Mouse (Mus musculus): ENCODE results near the gene P4ha1. TPM values are rescaled to one million over a fixed set of nuclear protein-coding genes. Genes with fewer than 3 reads are reported as not detected.

The P4ha1 gene
- polyA plus RNA-seq, 1 experiment from 2014 or later: 76.2 TPM

GRCm38 (mm10) chr10:59416623-59417022 is 93.5 kb downstream of the P4ha1 start:
- no peak overlapping the region for H3K27ac ChIP-seq
- no peak overlapping the region for H3K9ac ChIP-seq
- H3K9me3 ChIP-seq: no peaks in the 10 kb centered on the region
- no peak overlapping the region for H3K4me3 ChIP-seq
- no peaks in the 10 kb centered on the region for H3K4me1 ChIP-seq
- 80% methylated on average over 3 of the region's 3 CpGs for WGBS
- H3K27me3 ChIP-seq: no peaks in the 10 kb centered on the region
- no peak for ATAC-seq (ENCODE audit: insufficient number of reproducible peaks, insufficient read depth, low FRiP score, low TSS enrichment, low read depth)
- no peak overlapping the region for H3K4me2 ChIP-seq
- no peaks in the 10 kb centered on the region for H3K36me3 ChIP-seq

- Histone ChIP-seq H3K27me3 (no peaks in the 10 kb centered on the region), H3K4me1 (peaks cover 2% of the 10 kb centered on the region; the same call in 1 of the 2 replicates), H3K4me3 (no peak overlapping the region), H3K9me3 (no peaks in the 10 kb centered on the region), H3K9ac (no peak overlapping the region), H3K27ac (no peak overlapping the region), H3K36me3 (no peaks in the 10 kb centered on the region), H3K4me2 (no peak overlapping the region)
- 82% methylated on average over 4 of the region's 4 CpGs for WGBS
- no peak for ATAC-seq (ENCODE audit: insufficient number of reproducible peaks, insufficient read depth, low FRiP score, low TSS enrichment, low read depth)
Measured at GRCm38 (mm10) chr10:59419516-59419915, 96.4 kb downstream of the P4ha1 start.

Other genes with a start within 250 kb of the P4ha1 start
- 42.7 and 43.4 TPM in 2 replicates for gene Sept10, start 101.4 kb upstream of the P4ha1 start, polyA plus RNA-seq (2015; fragmentation: Nextera tagmentation; extraction: Ambion mirVana)
- gene Sowahc, start 101.3 kb upstream of the P4ha1 start, polyA plus RNA-seq (2015; fragmentation: Nextera tagmentation; extraction: Ambion mirVana): 13.0 and 13.6 TPM in 2 replicates
- gene Gm10273, start 72.3 kb downstream of the P4ha1 start, polyA plus RNA-seq (2015; fragmentation: Nextera tagmentation; extraction: Ambion mirVana): 2.8 and 15.0 TPM in 2 replicates
- gene Pla2g12b, start 80.4 kb downstream of the P4ha1 start, polyA plus RNA-seq (2015; fragmentation: Nextera tagmentation; extraction: Ambion mirVana): 0.65 TPM in 1 of 2 replicates, not detected in the other
- 0.67 and 0.80 TPM in 2 replicates for gene Oit3, start 118.5 kb downstream of the P4ha1 start, polyA plus RNA-seq (2015; fragmentation: Nextera tagmentation; extraction: Ambion mirVana)